Mouse (Mus musculus): Measurements from ENCODE around the gene Lmbrd1. TPM values are rescaled to one million over a fixed set of nuclear protein-coding genes. Genes with fewer than 3 reads are reported as not detected.

The Lmbrd1 gene
- polyA plus RNA-seq, 1 experiment from 2014 or later = 45.0 TPM

GRCm38 (mm10) chr1:24685606-24686005 lies 7.2 kb downstream of the Lmbrd1 start:
- Histone ChIP-seq H3K4me1 (ENCODE audit: insufficient read depth, low read depth, low read length) (no peaks in the 10 kb centered on the region), H3K4me3 (ENCODE audit: low read depth, low read length) (no peak overlapping the region), H3K27ac (ENCODE audit: low read length) (no peak overlapping the region), H3K4me2 (replicated peaks; ENCODE audit: low read depth, low read length) (no peak overlapping the region), H3K9ac (replicated peaks; ENCODE audit: low read depth) (no peak overlapping the region), H3K36me3 (ENCODE audit: insufficient read depth, low read length) (no peaks in the 10 kb centered on the region), H3K27me3 (replicated peaks; ENCODE audit: insufficient read depth, low read length) (no peaks in the 10 kb centered on the region), H3K9me3 (ENCODE audit: low read length) (no peaks in the 10 kb centered on the region)
- DNase-seq (ENCODE audit: low spot score) (no peak), ATAC-seq (no peak)
- no peak for TF ChIP-seq CTCF (IDR thresholded peaks at IDR 0.05)
- 94% methylated on average over 7 of the region's 7 CpGs for WGBS

- H3K36me3 ChIP-seq (ENCODE audit: insufficient read depth, low read length) = no peaks in the 10 kb centered on the region
- no peak overlapping the region for H3K4me3 ChIP-seq (ENCODE audit: low read depth, low read length)
- no peaks in the 10 kb centered on the region for H3K27me3 ChIP-seq (replicated peaks; ENCODE audit: insufficient read depth, low read length)
- no peak overlapping the region for H3K9ac ChIP-seq (replicated peaks; ENCODE audit: low read depth)
- ATAC-seq (no peak), DNase-seq (ENCODE audit: low spot score) (no peak)
- H3K4me2 ChIP-seq (replicated peaks; ENCODE audit: low read depth, low read length) = no peak overlapping the region
- H3K27ac ChIP-seq (ENCODE audit: low read length) = no peak overlapping the region
- H3K9me3 ChIP-seq (ENCODE audit: low read length) = no peaks in the 10 kb centered on the region
- TF ChIP-seq EP300 (IDR thresholded peaks at IDR 0.05) = no peak
- TF ChIP-seq CTCF (IDR thresholded peaks at IDR 0.05) = no peak
- no peaks in the 10 kb centered on the region for H3K4me1 ChIP-seq (ENCODE audit: insufficient read depth, low read depth, low read length)
- WGBS = 97% methylated on average over 4 of the region's 4 CpGs
Measured at GRCm38 (mm10) chr1:24686235-24687021, 8.0 kb downstream of the Lmbrd1 start.

DNA sequence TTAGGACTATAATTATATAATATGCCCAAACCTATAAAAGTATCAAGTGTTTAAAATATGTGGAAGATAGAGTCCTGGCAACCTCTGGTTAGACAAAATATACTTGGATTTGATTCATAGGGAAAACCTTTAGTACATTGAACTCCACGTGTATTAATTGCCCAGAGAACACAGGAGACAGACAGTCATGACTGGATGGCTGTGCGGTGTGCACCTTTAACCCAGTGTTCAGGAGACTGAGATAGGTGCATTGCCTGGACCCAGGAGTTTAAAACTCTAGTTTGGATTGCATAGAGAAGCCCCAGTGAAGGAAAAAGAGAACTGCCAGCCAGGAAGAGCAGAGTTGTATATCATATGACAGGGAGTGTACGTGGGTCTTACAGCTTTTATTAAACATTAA lies 19.2 kb downstream of the Lmbrd1 start:
- DNase-seq (ENCODE audit: low spot score) (no peak), ATAC-seq (no peak)
- Histone ChIP-seq H3K4me2 (replicated peaks; ENCODE audit: low read depth, low read length) (no peak overlapping the region), H3K4me1 (ENCODE audit: insufficient read depth, low read depth, low read length) (no peaks in the 10 kb centered on the region), H3K4me3 (ENCODE audit: low read depth, low read length) (no peak overlapping the region), H3K9ac (replicated peaks; ENCODE audit: low read depth) (no peak overlapping the region), H3K27ac (ENCODE audit: low read length) (no peak overlapping the region), H3K36me3 (ENCODE audit: insufficient read depth, low read length) (no peaks in the 10 kb centered on the region), H3K9me3 (ENCODE audit: low read length) (no peaks in the 10 kb centered on the region), H3K27me3 (replicated peaks; ENCODE audit: insufficient read depth, low read length) (no peaks in the 10 kb centered on the region)
- 82% methylated on average over 3 of the region's 3 CpGs for WGBS
- TF ChIP-seq EP300 (IDR thresholded peaks at IDR 0.05) = no peak

DNA sequence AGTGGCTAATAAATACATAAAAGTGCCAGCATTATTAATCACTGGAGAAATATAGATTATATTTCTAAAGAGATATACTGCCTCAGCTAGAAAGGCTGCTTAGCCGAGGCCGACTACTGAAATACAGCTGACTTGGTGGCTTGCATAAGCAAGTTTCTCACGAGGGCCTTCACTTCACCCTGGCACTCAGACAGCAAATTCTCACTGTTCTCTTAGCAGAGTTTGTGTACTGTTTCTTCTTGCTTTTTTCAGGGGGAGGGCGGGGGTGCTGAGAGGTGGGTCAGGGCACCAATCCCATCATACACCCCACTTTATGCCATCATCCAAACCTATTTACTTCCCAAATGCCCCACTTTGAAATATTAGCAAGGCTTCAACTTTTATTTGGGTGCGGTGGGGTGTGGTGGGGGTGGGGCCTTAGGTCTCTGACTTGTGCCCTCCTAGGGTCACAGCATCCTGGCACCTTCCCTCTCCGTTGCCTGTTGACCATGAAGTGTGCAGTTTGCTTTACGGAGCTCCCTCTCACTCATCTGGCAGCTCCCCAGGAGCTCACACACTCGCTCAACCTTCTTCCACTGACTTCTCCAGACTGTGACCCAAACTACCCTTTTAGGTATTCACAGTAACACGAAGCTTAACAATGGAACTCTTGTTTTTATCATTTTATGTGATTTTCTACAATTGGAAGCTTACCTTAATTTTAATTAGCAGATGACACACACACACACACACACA lies 19.9 kb downstream of the Lmbrd1 start:
- ATAC-seq (no peak), DNase-seq (ENCODE audit: low spot score) (no peak)
- TF ChIP-seq CTCF (IDR thresholded peaks at IDR 0.05) (no peak), EP300 (IDR thresholded peaks at IDR 0.05) (no peak)
- Histone ChIP-seq H3K9ac (replicated peaks; ENCODE audit: low read depth) (no peak overlapping the region), H3K4me1 (ENCODE audit: insufficient read depth, low read depth, low read length) (no peaks in the 10 kb centered on the region), H3K27ac (ENCODE audit: low read length) (no peak overlapping the region), H3K36me3 (ENCODE audit: insufficient read depth, low read length) (no peaks in the 10 kb centered on the region), H3K4me2 (replicated peaks; ENCODE audit: low read depth, low read length) (no peak overlapping the region), H3K9me3 (ENCODE audit: low read length) (no peaks in the 10 kb centered on the region), H3K4me3 (ENCODE audit: low read depth, low read length) (no peak overlapping the region), H3K27me3 (replicated peaks; ENCODE audit: insufficient read depth, low read length) (no peaks in the 10 kb centered on the region)
- WGBS = 57% methylated on average over 9 of the region's 9 CpGs

GRCm38 (mm10) chr1:24699320-24699719 lies 20.9 kb downstream of the Lmbrd1 start:
- H3K4me1 ChIP-seq (ENCODE audit: insufficient read depth, low read depth, low read length) = no peaks in the 10 kb centered on the region
- TF ChIP-seq EP300 (IDR thresholded peaks at IDR 0.05) = no peak
- TF ChIP-seq CTCF (IDR thresholded peaks at IDR 0.05) = no peak
- no peaks in the 10 kb centered on the region for H3K9me3 ChIP-seq (ENCODE audit: low read length)
- ATAC-seq (peak; percentile 89), DNase-seq (ENCODE audit: low spot score) (peak; percentile 79)
- no peaks in the 10 kb centered on the region for H3K27me3 ChIP-seq (replicated peaks; ENCODE audit: insufficient read depth, low read length)
- 19% methylated on average over 9 of the region's 9 CpGs for WGBS
- H3K4me3 ChIP-seq (ENCODE audit: low read depth, low read length) = no peak overlapping the region
- no peak overlapping the region; the same call in 1 of the 2 replicates for H3K4me2 ChIP-seq (replicated peaks; ENCODE audit: low read depth, low read length)
- no peak overlapping the region for H3K27ac ChIP-seq (ENCODE audit: low read length)
- H3K36me3 ChIP-seq (ENCODE audit: insufficient read depth, low read length) = no peaks in the 10 kb centered on the region
- H3K9ac ChIP-seq (replicated peaks; ENCODE audit: low read depth) = no peak overlapping the region

DNA sequence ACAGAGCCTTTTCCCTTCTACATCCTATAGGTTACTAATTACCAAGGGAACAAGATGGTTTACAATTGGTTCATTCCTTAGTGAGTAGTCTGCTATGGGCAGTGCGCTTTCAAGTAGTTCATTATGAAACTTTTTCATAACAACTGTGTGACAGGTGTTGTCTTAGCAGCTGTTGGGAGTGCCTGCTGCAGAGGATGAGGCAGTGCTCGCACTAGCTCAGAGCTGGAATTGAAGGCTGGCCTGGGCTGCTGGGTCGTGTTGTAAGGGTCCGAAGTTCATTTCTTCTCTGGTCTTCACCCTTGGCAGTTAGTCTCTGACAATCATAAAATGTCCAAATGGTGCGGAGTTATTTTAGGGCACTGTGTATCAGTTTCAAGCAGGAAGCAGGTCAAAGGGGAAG lies 21.8 kb downstream of the Lmbrd1 start:
- H3K27me3 ChIP-seq (replicated peaks; ENCODE audit: insufficient read depth, low read length) = no peaks in the 10 kb centered on the region
- no peak overlapping the region for H3K4me2 ChIP-seq (replicated peaks; ENCODE audit: low read depth, low read length)
- H3K9me3 ChIP-seq (ENCODE audit: low read length) = no peaks in the 10 kb centered on the region
- H3K36me3 ChIP-seq (ENCODE audit: insufficient read depth, low read length) = no peaks in the 10 kb centered on the region
- TF ChIP-seq CTCF (IDR thresholded peaks at IDR 0.05) (no peak), EP300 (IDR thresholded peaks at IDR 0.05) (no peak)
- no peak for ATAC-seq
- H3K4me1 ChIP-seq (ENCODE audit: insufficient read depth, low read depth, low read length) = no peaks in the 10 kb centered on the region
- DNase-seq (ENCODE audit: low spot score) = no peak
- no peak overlapping the region for H3K9ac ChIP-seq (replicated peaks; ENCODE audit: low read depth)
- H3K27ac ChIP-seq (ENCODE audit: low read length) = no peak overlapping the region
- H3K4me3 ChIP-seq (ENCODE audit: low read depth, low read length) = no peak overlapping the region
- 78% methylated on average over 5 of the region's 5 CpGs for WGBS
